ENCODE assay signal across 23 mouse cellular contexts in genomic region chr8:45829985-45830548, GRCm38 (mm10). TPM values are rescaled to one million over a fixed set of nuclear protein-coding genes. Genes with fewer than 3 reads are reported as not detected.
DNase-seq lines count a peak whose midpoint lies in the region; ATAC-seq and TF ChIP-seq lines count a peak whose summit lies in the region.
"Had no signal": no experiment of that assay in that cellular context is flagged by ENCODE, and none has a peak within 500 bp of the region (broad histone marks: within the 10 kb centered on the region; RNA-seq: fewer than 3 reads in every experiment).

No protein-coding gene starts in this region.

- ATAC-seq in heart, embryonic 15.5 days (replicated peaks; ENCODE audit: insufficient number of reproducible peaks, insufficient read depth, low FRiP score, low read depth), result no peak
- ATAC-seq in neural tube, embryonic 15.5 days (ENCODE audit: low FRiP score), result no peak
- ATAC-seq: forebrain, embryonic 16.5 days; midbrain, embryonic 16.5 days; Patski had no signal

- H3K4me3 ChIP-seq in gastrocnemius, adult 2 months, result no peak overlapping the region
- H3K4me3 ChIP-seq in heart, embryonic 15.5 days, result no peak overlapping the region
- no peak overlapping the region for H3K4me3 ChIP-seq in neural tube, embryonic 15.5 days (replicated peaks)
- H3K4me3 ChIP-seq: forebrain, embryonic 10.5 days; hindbrain, embryonic 13.5 days; left cerebral cortex, adult 2 months had no signal

- DNase-seq in gastrocnemius, adult 2 months, result peak; percentile 68
- no peak for DNase-seq in gastrocnemius, postnatal 4 days (ENCODE audit: low spot score in 2 of 2)
- no peak for DNase-seq in heart, postnatal 36 days
- DNase-seq in lung, postnatal 25 days (ENCODE audit: low spot score), result peak; percentile 27
- no peak for DNase-seq in lung, postnatal 4 days
- peak; percentile 87 for DNase-seq in skeletal muscle tissue, adult 2 months (ENCODE audit: low read depth, low spot score)
- DNase-seq: cerebellum, adult 11 months; cerebellum, adult 9-11 months; kidney, adult 11 months; layer of hippocampus, adult 9-11 months; lung, postnatal 14 days had no signal

- H3K9me3 ChIP-seq in heart, embryonic 15.5 days (replicated peaks), result no peaks in the 10 kb centered on the region
- H3K9me3 ChIP-seq in neural tube, embryonic 15.5 days (replicated peaks), result no peaks in the 10 kb centered on the region
- H3K9me3 ChIP-seq: forebrain, embryonic 10.5 days; G1E; hindbrain, embryonic 13.5 days had no signal

- intact Hi-C loops in gastrocnemius, adult 2 months (cut with DNase I), result loop anchor here (2.0 kb wide), 2 partner anchors 43 to 55 kb away; partner anchors contain the start of gene Pdlim3
- intact Hi-C loops in heart, postnatal 36 days (cut with DNase I), result no loop called here

- peaks cover 3% of the 10 kb centered on the region; the same call in 1 of the 2 replicates for H3K4me1 ChIP-seq in heart, embryonic 15.5 days (replicated peaks)
- no peaks in the 10 kb centered on the region for H3K4me1 ChIP-seq in neural tube, embryonic 15.5 days
- H3K4me1 ChIP-seq: forebrain, embryonic 10.5 days; hindbrain, embryonic 13.5 days had no signal

- no peak overlapping the region for H3K4me2 ChIP-seq in heart, embryonic 15.5 days
- no peak overlapping the region for H3K4me2 ChIP-seq in neural tube, embryonic 15.5 days
- H3K4me2 ChIP-seq: hindbrain, embryonic 13.5 days had no signal

- peaks cover 14% of the 10 kb centered on the region; the same call in 1 of the 2 replicates for H3K36me3 ChIP-seq in heart, embryonic 15.5 days
- peaks cover 9% of the 10 kb centered on the region; the same call in 1 of the 2 replicates for H3K36me3 ChIP-seq in neural tube, embryonic 15.5 days
- H3K36me3 ChIP-seq: G1E had no signal

- no peak for TF ChIP-seq CTCF in gastrocnemius, adult 2 months (IDR thresholded peaks at IDR 0.05)

- no peaks in the 10 kb centered on the region for H3K27me3 ChIP-seq in heart, embryonic 15.5 days
- H3K27me3 ChIP-seq in neural tube, embryonic 15.5 days (replicated peaks), result no peaks in the 10 kb centered on the region
- H3K27me3 ChIP-seq: CH12.LX; hindbrain, embryonic 13.5 days; Patski had no signal

- 67% methylated on average over 2 of the region's 2 CpGs for WGBS in heart, embryonic 15.5 days
- 75% methylated on average over 2 of the region's 2 CpGs for WGBS in neural tube, embryonic 15.5 days

- H3K27ac ChIP-seq in gastrocnemius, adult 2 months, result peak overlapping the region; percentile 90
- 0 out of 2 replicates have a peak overlapping the region, but pooled peaks have one; percentile 10 for H3K27ac ChIP-seq in heart, embryonic 15.5 days
- no peak overlapping the region for H3K27ac ChIP-seq in neural tube, embryonic 15.5 days (replicated peaks)
- H3K27ac ChIP-seq: forebrain, embryonic 10.5 days; hindbrain, embryonic 13.5 days; left cerebral cortex, adult 2 months had no signal

- no peak overlapping the region for H3K9ac ChIP-seq in heart, embryonic 15.5 days
- H3K9ac ChIP-seq in neural tube, embryonic 15.5 days (replicated peaks), result no peak overlapping the region
- H3K9ac ChIP-seq: hindbrain, embryonic 13.5 days had no signal

RNA-seq across cellular contexts. Expression of gene Pdlim3, which starts 55.2 kb away (rescaled TPM):
- total RNA-seq in gastrocnemius, adult 2 months (2021), result 100 to 1,000 TPM; 516 to 675 TPM
- 100 to 1,000 TPM; 485 to 529 TPM for total RNA-seq in gastrocnemius, postnatal 4 days (2021)
- polyA plus RNA-seq in heart, embryonic 15.5 days (2015; fragmentation: Nextera tagmentation; extraction: Ambion mirVana), result 148 and 174 TPM in 2 replicates
- total RNA-seq in heart, postnatal 36 days (2021), result 10 to 100 TPM; 25.6 to 35.2 TPM
- 14.8 and 19.8 TPM in 2 replicates for polyA plus RNA-seq in neural tube, embryonic 15.5 days (2015; fragmentation: Nextera tagmentation; extraction: Ambion mirVana)
- total RNA-seq: common myeloid progenitor, adult 5-6 weeks; megakaryocyte-erythroid progenitor cell, adult 5-6 weeks had no signal
- polyA plus RNA-seq: G1E, Patski had no signal

Comparison
In these comparisons a context has a peak if more than half of its experiments do, and no peak if none do; other contexts are left out.
1. DNase-seq: peak in gastrocnemius, adult 2 months (single experiment), lung, postnatal 25 days (single experiment) and skeletal muscle tissue, adult 2 months (single experiment); none in gastrocnemius, postnatal 4 days (0 of 2), heart, postnatal 36 days (0 of 2) and lung, postnatal 4 days (0 of 2).
2. RNA of gene Pdlim3, which starts 55.2 kb away (total RNA-seq): 516 to 675 TPM in gastrocnemius, adult 2 months and 485 to 529 TPM in gastrocnemius, postnatal 4 days; 25.6 to 35.2 TPM in heart, postnatal 36 days; every median in the first group is over 10 times any median in the second.